Mouse (Mus musculus): ENCODE data around the gene Muc4. TPM values are rescaled to one million over a fixed set of nuclear protein-coding genes. Genes with fewer than 3 reads are reported as not detected.

Muc4 gene
- not detected for total RNA-seq (2021)

DNA sequence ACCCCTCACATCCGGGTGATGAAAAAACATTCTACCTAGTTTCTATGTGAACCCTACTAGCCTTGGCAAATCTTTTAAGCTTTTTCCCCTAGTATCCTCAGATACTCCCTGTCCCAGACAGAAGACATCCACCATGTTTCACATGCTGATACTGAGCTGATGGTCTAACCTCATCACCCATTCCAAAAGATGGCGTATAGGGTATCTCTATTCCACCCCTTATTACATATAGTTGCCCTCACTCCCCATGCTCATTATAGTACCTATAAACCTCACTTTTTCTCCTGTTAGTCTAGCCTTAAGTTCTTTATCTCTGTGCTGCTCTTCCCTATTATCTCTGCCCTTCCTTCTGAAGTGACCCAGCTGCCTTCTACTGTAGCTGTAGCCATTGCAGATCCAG lies at the start of gene Muc4:
Gene Muc4 (plus strand): TSS at position 301 of the 400 bp plus-strand sequence.
- DNase-seq: no peak

DNA sequence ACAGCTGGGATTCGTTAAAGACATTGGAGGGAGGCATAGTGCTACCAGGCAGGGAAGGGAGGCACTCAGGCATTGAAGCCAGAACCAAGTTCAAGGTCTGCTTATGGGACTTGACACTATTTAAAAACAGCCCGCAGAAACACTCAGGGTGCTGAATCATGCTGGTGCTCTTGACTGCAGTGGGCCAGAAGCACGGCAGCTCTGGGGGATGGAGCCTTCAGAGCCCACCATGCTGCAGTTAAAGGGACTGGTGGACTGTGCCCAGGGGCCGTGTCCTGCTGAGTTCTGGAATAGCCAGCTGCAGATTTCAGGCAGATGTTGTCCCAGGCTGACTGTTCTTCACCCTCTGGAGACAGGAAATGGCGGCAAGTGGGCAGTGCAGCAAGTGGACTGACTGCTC lies 49.7 kb upstream of the Muc4 start:
- no peak for DNase-seq

DNA sequence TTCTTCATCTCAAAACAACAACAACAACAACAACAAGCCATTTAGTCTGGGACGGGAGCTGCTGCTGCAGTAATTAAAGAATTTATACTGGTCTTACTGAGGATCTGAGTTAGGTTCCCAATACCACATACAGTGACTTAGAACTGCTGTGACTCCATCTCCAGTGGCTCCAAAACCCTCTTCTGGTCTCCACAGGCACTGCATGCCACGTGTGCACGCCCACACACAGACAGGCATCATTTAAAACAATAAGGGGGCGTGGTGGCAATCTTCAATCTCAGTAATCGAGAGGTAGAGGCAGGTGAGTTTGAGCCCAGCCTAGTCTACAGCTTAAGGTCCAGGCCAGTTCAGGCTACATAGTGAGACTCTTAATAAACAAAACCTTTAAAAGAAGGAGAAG lies 48.5 kb upstream of the Muc4 start:
- DNase-seq: no peak

DNA sequence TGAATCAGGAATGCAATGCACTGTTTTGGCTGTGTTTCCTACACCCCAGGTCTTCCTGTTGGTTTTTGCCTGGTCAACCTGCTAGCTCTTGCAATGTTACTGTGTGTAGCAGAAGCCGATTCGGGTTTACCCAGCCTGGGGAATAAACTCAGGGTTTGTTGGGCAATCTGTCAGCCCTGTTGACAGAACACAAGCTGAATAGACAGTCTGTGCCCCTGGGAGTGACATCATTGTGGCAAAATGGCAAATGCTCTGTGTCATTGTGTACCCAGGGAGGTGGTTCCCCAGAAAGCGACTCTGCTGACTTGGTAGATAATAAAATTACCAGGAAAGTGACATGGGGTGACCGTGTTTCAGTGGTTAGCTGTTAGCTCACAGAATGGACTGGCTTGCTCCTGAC lies 46.9 kb upstream of the Muc4 start:
- DNase-seq: peak; percentile 49 to 61

DNA sequence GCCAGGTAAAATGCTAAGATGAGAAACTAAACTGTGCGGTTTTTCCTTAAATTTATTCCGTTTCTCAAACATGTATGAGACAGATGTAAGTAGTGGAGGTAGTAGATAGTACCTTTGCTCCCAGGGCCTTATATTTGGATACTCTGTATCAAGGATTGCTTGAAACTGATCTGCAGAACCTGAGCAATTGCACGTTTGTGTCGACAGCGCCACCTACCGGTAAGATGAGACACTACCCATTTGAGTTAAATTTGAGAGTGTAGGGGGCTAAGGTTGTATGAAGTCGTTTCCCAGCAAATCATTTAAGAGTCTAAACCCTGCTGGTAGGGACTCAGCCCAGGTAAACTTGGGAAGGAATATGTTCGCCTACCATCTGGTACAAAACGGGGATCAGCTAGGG lies 46.2 kb upstream of the Muc4 start:
- peak in 1 of 2 experiments; percentile 69 for DNase-seq

DNA sequence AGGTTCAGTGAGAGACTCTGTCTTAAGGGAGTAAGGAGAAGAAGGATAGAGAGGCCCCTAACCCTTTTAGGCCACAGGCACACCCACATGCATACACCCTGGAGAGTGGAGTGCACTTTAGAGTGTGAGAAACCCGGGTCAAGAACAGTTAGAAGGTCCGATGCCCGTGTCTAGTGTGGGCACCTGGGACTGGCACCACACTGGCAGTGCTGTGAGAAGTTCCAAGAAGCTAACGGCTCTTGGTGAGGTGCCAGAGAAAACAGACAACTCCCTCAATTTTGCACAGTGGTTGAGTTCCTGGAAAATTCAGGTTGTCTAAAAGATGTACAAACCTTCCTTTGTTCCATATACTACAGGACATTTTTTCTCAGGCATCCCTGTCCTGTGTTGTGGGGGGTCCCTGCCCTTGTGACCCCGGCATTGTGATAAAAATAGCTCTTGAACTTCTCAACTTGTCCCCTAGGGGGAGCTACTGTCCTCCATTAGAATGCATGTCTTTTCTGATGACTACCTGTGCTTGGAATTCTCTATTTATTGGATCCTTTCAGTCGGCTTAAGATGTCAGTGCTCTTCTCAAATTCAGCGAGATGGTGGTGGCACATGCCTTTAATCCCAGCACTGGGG lies 38.7 kb upstream of the Muc4 start:
- no peak for DNase-seq

DNA sequence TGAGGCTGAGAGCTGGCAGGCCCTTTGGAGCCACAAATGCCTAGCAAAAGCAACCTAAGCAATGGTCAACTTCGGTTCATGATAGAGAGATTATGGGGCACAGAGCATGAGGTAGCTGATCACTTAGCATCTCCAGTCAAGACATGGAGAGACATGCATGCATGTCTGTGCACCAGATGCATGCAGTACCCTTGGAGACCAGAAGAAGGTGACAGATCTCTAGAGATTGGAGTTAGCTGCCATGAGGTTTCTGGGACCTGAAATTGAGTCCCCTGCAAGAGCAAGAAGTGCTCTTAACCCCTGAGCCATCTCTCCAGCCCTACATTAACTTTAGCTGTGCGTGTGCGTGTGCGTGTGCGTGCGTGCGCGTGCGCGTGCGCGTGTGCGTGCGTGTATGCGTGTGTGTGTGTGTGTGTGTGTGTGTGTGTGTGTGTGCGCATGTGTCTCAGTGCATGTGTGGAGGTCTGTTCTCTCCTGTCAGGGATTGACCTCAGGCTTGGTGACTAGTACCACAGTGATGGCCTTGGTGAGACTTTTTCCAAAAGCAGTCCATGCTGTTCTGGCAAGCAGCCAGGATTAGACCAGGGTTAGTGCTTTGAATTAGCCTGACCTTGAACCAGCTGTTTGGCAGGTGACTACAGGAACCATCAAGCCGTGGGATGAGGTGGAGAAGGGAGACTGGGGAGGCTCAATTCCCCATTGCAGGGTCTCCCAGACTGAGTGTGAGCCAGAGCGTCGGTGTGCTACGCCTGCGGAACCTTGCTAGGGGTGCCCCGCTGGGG lies 37.8 kb upstream of the Muc4 start:
- no peak for DNase-seq

DNA sequence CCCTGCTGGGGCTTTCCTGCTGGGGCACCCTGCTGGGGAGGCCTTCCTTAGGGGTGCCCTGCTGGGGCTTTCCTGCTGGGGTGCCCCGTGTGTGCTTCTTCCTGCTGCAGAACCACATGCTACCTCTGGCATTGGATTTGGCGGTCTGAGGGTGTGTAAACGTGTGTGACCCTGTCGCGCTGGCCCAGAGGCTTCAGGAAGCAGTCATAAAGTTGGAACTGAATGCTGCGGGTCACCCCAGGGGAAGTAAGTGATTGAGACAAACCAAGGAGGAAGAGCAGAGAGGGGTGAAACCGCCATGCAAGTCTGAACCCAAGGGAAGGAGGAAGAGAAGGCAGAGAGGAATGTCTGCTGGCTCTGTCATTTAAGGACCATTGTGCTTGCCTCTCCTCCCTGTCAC lies 37.1 kb upstream of the Muc4 start:
- DNase-seq: no peak

DNA sequence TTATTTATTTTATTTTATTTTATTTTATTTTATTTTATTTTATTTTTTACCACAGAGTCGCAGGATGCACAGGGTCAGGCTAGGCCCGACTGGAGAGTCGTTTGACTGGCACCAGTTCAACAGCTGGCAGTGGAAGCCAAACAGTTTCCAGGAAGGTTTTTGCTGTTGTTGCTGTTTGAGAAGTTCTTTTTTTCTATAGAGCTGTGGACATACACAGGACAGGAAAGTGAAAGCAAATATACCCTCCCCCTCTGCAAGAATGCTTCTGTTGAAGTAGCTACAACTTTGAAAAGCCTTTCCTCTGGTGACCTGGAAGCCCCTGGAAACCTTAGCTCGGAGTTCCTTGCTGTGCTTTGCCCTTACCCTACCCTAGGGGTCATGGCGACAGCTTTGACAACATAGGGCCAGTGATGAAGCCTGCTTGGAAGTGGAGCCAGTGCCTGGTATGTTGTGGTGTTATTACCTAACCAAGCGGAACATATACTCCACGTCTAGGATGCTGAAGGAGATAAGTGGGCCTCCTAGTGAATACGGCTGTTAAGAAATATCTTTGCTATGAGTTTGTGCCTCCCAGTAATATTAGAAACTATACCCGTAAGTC lies 32.3 kb upstream of the Muc4 start:
- no peak for DNase-seq

DNA sequence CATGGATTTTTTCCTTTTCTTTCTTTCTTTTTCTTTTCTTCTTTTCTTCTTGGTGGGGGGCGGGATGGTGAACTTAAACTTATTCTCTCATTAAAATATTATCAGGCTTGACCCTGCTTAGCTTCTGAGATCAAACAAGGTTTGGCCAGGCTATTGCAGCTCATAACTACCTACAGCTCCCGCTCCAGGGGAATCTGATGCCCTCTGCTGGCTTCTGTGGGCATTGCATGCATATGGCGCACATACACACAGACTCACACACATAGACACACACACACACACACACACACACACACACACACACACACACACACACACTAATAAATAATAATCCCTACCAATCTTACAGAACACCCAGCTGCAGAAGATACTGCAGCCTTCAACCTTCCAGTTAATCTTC lies 30.1 kb upstream of the Muc4 start:
- DNase-seq: no peak

DNA sequence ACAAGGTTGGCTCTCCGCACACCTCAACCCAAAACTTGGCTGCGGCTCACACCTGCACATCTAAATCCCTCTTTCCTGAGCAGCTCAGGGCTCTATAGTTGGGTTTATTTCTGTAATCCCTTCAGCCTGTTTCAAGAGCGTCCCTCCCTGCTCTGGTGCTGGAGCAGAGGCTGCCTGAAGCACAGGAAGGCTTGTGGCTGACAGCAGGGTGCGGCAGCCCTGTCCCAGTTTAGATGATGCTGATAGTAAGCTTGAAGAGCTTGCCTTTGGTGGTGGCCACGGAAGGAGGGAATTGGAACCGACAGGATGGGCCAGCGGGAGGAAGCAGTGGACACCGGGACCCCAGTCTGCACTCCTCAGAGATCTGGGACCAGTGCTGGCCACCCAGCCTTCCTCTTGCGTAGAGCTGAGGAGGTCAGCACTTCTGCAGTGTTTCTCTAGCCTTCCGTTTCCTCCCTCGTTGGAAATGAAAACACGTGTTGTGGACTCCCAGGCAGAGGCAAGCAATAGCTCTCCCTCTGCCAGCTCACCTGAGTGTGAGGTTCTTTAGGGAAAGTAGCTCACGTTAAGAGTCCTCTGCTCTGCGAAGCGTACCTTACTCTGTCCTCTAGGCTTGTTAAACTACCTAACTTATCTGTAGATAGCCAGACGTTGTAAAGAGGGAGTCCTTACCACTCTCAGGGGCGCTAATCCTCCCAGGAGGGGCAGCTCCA lies 28.4 kb upstream of the Muc4 start:
- DNase-seq: no peak

DNA sequence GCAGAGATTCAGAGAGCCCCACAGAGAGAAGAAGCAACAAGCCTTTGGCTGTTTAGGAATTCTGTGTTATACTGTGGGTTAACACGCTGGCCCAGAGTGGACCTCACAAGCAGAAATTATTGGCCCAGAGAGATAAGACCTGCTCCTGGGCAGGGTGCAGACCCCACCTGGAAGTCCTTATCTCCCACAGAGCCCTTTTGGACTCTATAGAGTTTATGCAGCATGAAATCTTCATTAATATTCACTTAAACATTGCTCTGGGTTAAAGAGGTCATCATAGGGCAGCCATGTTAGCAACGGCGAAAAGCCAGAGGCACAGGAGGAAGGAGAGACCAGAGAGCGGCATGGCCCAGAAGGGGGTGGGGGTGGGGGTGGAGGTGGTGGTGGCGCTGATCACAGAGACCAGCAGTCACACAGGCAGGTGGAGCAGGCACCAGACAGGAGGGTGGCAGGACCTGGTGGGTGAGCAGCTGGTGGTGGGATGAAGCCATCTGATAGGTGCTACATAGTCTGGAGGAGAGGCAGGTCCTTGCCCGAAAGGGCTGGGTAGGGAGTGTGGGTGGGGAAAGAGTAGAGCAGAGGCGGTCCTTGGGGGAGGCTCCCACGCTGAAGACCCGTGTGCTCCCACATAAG lies 27.7 kb upstream of the Muc4 start:
- DNase-seq: no peak

DNA sequence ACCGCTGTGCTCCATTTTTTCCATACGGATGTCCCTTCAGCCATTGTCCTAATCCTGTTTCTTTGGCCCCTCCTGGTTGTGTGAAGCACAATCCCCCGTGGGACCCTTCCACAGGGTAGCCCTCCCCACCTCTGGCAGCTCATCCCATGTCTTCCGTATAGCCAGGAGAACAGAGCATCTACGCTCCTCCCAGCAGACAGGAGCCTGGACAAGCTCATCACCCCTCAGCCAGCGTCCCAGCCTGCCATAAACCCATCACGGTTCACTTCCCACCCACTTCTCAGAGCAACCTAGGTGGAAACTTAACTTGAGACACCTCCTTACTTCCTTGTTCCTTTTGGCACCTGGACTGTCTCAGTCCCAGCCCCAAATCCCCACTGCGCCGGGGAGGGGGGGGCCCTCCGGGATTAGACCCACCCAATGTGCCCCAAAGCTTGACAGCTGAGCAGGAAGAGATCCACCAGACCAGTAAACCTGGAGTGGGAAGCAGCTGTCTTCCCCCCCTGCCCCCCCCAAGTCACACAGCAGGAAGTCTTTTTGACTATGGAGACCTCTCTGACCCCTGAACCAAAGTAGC lies 27.1 kb upstream of the Muc4 start:
- DNase-seq: no peak

DNA sequence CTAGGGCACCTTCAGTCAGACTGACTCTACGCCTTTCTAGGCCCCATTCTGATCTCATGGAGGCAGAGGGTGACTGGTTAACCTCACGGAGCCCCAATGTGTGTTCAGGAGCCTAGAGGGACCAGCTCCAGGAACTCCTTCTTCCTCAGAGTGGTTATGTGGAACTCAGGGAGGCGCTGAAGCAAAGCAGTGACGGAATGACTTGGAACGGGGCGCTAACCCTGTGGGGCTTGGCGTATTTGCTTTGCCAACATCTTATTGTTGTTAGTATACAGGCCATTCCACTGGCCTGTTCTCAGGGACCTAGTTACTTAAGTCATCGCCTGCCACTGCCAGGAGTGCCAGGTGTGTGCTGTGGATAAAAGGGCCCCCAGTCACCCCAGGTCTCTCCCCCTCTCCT lies 26.6 kb upstream of the Muc4 start:
- DNase-seq: no peak

DNA sequence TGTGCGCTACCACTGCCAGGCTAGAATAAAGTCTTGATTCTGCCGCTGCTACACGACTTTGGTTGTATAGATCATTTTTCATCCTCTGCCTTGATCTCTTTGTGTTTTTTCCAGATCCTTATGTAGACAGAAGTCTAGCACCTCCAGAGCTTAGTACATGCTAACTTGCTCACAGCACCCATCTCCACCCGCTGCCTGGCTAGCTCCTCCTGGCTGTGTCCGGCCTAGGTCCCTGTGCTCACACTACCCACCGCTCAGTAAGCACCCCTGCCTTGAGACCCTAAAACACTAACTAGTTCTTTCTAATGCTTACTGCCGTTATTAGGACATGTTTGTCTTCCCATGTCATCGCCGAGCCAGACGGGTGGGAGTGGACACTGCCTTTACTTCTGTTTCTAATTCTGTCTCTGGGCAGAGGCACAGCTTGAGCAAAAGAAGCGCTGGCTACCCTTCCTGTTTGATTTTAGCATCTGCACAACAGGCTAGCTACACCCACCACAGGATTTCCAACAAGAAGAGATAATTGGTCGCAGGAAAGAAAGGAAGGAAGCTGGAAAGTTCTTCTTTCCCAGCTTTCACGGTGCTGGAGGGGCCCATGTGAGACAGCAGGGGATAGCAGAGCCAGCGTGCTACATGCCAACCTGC lies 25.1 kb upstream of the Muc4 start:
- DNase-seq: no peak

DNA sequence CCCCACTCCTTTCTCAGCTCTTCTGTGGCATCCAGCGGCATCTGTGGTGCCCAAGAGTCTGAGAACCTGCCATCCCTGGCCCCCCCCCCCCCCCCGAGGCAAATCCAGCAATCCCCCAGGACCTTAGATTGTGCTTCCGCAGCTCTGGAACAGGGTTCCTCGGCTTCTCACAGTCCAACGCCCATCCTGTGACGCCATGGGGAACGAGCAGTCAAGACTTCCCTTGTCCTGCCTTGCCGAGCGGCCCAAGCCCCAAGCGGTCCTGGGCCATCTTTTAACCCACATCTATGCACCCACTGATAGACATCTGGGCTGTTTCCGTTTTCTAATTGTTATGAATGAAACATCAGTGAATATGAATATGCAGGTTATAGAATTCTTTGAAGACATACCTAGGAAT lies 23.5 kb upstream of the Muc4 start:
- DNase-seq: no peak

DNA sequence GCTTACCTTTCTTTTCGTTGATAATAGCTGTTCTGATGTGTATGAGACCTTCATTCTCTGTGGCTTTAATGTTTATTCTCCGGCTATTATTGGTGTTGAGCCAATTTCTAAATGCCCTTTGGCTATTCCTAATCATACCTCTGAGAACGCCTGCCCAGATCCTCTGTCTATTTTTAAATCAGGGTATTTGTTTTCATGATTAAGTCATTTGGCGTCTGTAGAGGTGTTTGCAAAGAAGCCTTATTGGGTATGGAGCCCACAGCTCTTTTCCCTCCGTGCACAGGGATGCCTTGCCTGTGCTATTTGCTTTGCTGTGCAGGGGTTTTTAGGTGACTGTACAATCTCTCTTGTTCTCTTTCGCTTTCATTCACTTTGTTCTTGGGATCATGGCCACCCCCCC lies 22.1 kb upstream of the Muc4 start:
- DNase-seq: no peak

DNA sequence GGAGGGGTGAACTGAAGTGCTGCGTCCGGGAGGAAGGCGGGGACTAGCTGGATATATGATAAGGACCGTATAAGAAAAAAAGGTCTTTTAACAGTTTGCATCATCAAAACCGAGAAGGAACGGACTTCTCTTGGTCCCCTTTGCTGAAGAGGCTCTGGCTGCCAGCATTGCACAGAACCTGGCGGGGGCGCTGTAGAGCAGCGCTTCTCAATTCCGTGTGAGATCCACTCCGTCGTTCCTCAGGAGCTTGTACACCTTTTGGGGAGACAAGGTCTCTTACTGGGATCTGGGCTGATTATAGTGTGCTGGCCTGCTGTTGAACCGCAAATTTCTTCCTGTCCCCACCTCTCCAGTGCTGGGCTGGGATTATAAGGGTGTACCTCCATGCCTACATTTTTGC lies 20.3 kb upstream of the Muc4 start:
- DNase-seq: no peak

DNA sequence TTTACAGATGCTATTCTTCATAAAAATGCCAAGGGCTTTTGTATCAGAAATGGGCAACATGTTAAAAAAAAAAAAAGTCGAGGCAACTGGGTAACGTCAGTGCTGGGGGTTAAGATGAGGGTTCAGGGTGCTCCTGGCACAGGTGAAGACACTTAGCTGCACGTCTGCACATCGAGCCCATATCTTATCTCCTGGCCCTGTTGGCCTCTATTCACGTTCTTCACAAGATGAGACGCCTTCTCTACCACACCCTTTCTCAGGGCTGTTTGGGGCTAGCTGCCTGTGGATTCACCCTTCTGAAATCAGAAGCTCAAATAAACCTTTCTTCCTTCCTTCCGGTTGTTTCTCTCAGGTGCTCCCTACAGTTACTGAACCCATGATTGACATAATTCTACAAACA lies 12.5 kb upstream of the Muc4 start:
- no peak for DNase-seq

DNA sequence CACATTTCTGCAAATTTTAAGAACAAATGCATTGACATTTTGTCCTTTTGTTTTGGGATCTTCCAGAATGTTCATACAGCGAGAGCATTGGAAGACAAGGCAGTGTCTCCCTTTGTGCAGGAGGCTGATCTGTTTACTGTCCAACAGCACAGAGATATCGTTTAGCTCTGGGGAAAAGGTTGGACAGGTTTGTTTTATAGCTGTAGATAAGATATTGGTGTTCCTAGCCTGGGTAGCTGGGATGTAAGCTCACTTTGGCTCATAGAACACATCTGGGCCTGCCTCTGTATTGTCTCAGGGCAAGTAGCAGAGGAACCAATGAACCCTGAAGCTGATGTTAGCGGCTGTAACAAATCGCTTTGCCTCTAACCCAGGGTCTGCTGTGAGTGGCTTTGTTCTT lies 11.9 kb upstream of the Muc4 start:
- no peak for DNase-seq

DNA sequence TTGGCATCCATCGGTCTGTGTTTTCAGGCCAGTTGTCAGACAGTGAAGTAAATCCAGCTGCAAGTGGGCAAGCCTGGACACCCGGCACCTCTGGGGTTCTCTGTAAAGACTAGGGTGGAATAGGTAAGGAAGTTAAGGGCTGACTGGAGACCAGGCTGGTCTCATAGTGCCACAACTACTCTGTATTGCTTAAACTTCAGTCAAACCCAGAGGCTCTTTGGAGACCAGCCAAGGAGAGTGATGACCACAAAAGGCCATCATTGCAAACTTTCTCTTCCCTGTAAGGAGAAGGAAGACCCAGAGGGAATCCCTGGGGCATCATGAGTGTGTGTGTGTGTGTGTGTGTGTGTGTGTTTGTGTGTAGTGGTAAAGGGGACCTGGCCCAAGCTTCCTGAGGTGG lies 11.4 kb upstream of the Muc4 start:
- no peak for DNase-seq

DNA sequence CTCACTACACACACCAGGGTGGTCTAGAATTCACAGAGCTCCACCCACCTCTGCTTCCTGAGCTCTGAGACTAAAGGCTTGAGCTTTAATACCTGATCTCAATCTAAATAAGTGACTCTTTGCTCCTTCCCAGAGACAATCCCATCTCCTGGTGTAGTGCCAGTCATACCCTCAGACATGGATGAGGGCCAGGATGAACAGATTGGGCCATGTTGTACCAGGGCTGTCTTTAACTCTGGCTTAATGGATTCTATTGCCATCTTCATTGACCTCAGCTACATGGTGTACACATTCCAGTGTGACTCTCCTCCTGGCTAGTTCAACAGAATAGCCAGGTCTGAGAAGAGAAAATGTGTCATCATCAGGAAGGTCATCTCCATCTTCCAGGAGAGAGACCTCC lies 9.2 kb upstream of the Muc4 start:
- no peak for DNase-seq

Data from layer of hippocampus, postnatal 36 days (tissue).